Mouse (Mus musculus) frontal cortex, postnatal 25 days (tissue): ENCODE data around the gene Iqschfp.

Experiments
- DNase-seq, 2 experiments: peaks; one replicate each; pipeline ENCODE4 v3.0.0; 2022; ENCODE audit warnings: low spot score in 2 of 2

Iqschfp gene

GRCm38 (mm10) chr3:68518586-68518985 is 626.6 kb downstream of the Iqschfp start:
- no peak for DNase-seq

- DNase-seq = peak in 1 of 2 experiments; percentile 1
These were observed 633.4 kb downstream of the Iqschfp start for GRCm38 (mm10) chr3:68525361-68525878.

GRCm38 (mm10) chr3:68526416-68526815 is 634.4 kb downstream of the Iqschfp start:
- peak in 1 of 2 experiments; percentile 3 for DNase-seq

- no peak for DNase-seq
These were observed 635.1 kb downstream of the Iqschfp start for GRCm38 (mm10) chr3:68527182-68527581.

- no peak for DNase-seq
These were observed 639.9 kb downstream of the Iqschfp start for GRCm38 (mm10) chr3:68531908-68532307.

- DNase-seq = no peak
These were observed 642.6 kb downstream of the Iqschfp start for GRCm38 (mm10) chr3:68534571-68535051.

- no peak for DNase-seq
These were observed 643.2 kb downstream of the Iqschfp start for GRCm38 (mm10) chr3:68535160-68535728.

GRCm38 (mm10) chr3:68536071-68536470 is 644.0 kb downstream of the Iqschfp start:
- no peak for DNase-seq

- DNase-seq = no peak
These were observed 649.7 kb downstream of the Iqschfp start for GRCm38 (mm10) chr3:68541688-68542087.

- peak; percentile 37 to 52 for DNase-seq
These were observed 651.0 kb downstream of the Iqschfp start for GRCm38 (mm10) chr3:68542944-68543501.

GRCm38 (mm10) chr3:68544811-68545210 is 652.8 kb downstream of the Iqschfp start:
- no peak for DNase-seq

- DNase-seq = no peak
These were observed 653.9 kb downstream of the Iqschfp start for GRCm38 (mm10) chr3:68545898-68546297.

GRCm38 (mm10) chr3:68555087-68555662 is 663.1 kb downstream of the Iqschfp start:
- DNase-seq = no peak

- no peak for DNase-seq
These were observed 664.9 kb downstream of the Iqschfp start for GRCm38 (mm10) chr3:68556891-68557290.

- no peak for DNase-seq
These were observed 666.7 kb downstream of the Iqschfp start for GRCm38 (mm10) chr3:68558744-68559143.

- no peak for DNase-seq
These were observed 668.0 kb downstream of the Iqschfp start for GRCm38 (mm10) chr3:68560057-68560456.

- DNase-seq = no peak
These were observed 670.8 kb downstream of the Iqschfp start for GRCm38 (mm10) chr3:68562838-68563237.

GRCm38 (mm10) chr3:68563922-68564321 is 671.9 kb downstream of the Iqschfp start:
- no peak for DNase-seq

GRCm38 (mm10) chr3:68564978-68565674 is 673.1 kb downstream of the Iqschfp start:
- no peak for DNase-seq

- DNase-seq = no peak
These were observed 673.6 kb downstream of the Iqschfp start for GRCm38 (mm10) chr3:68565675-68566055.

GRCm38 (mm10) chr3:68567581-68567980 is 675.5 kb downstream of the Iqschfp start:
- DNase-seq = no peak

GRCm38 (mm10) chr3:68568149-68568548 is 676.1 kb downstream of the Iqschfp start:
- no peak for DNase-seq
